24 mouse cellular contexts compared by ENCODE assay signal in genomic region chr2:35283997-35284396, GRCm38 (mm10). TPM values are rescaled to one million over a fixed set of nuclear protein-coding genes. Genes with fewer than 3 reads are reported as not detected.
DNase-seq lines count a peak whose midpoint lies in the region; ATAC-seq and TF ChIP-seq lines count a peak whose summit lies in the region.
"Had no signal": no experiment of that assay in that cellular context is flagged by ENCODE, and none has a peak within 500 bp of the region (broad histone marks: within the 10 kb centered on the region; RNA-seq: fewer than 3 reads in every experiment).

No protein-coding gene starts in this region.

- no peak overlapping the region for H3K9ac ChIP-seq in kidney, embryonic 15.5 days
- H3K9ac ChIP-seq in lung, embryonic 14.5 days: no peak overlapping the region
- H3K9ac ChIP-seq in liver, embryonic 13.5 days: no peak overlapping the region
- H3K9ac ChIP-seq: forebrain, postnatal 0 days; heart, embryonic 13.5 days; limb, embryonic 15.5 days; neural tube, embryonic 12.5 days had no signal

- H3K27ac ChIP-seq in gastrocnemius, adult 2 months: peak overlapping the region; percentile 82
- no peak overlapping the region for H3K27ac ChIP-seq in kidney, embryonic 15.5 days
- no peak overlapping the region for H3K27ac ChIP-seq in lung, embryonic 14.5 days (ENCODE audit: low read depth)
- no peak overlapping the region for H3K27ac ChIP-seq in liver, embryonic 13.5 days
- H3K27ac ChIP-seq: forebrain, embryonic 10.5 days; heart, embryonic 13.5 days; hindbrain, postnatal 0 days; limb, embryonic 15.5 days; neural tube, embryonic 12.5 days had no signal

- TF ChIP-seq CTCF in gastrocnemius, adult 2 months (IDR thresholded peaks at IDR 0.05): no peak
- TF ChIP-seq CTCF in lung, embryonic 14.5 days (IDR thresholded peaks at IDR 0.05; ENCODE audit: low read depth): no peak

- 82% methylated on average over 4 of the region's 4 CpGs for WGBS in kidney, embryonic 15.5 days
- 66% methylated on average over 4 of the region's 4 CpGs for WGBS in lung, embryonic 14.5 days
- 55% methylated on average over 4 of the region's 4 CpGs for WGBS in liver, embryonic 13.5 days (ENCODE audit: insufficient replicate concordance)

- peaks cover 31% of the 10 kb centered on the region for H3K27me3 ChIP-seq in kidney, embryonic 15.5 days
- peaks cover 15% of the 10 kb centered on the region; the same call in 1 of the 2 replicates for H3K27me3 ChIP-seq in lung, embryonic 14.5 days (ENCODE audit: insufficient read depth, low read length)
- H3K27me3 ChIP-seq in liver, embryonic 13.5 days: peaks cover 54% of the 10 kb centered on the region

- intact Hi-C loops in gastrocnemius, adult 2 months (cut with DNase I): no loop called here

- H3K4me2 ChIP-seq in kidney, embryonic 15.5 days: no peak overlapping the region
- no peak overlapping the region for H3K4me2 ChIP-seq in lung, embryonic 14.5 days
- peak overlapping the region; percentile 62 for H3K4me2 ChIP-seq in liver, embryonic 13.5 days
- H3K4me2 ChIP-seq: heart, embryonic 13.5 days; limb, embryonic 15.5 days; neural tube, embryonic 12.5 days had no signal

- peak overlapping the region; percentile 76 for H3K4me3 ChIP-seq in gastrocnemius, adult 2 months
- no peak overlapping the region for H3K4me3 ChIP-seq in kidney, embryonic 15.5 days (replicated peaks)
- no peak overlapping the region for H3K4me3 ChIP-seq in lung, embryonic 14.5 days (ENCODE audit: low read depth, low read length)
- H3K4me3 ChIP-seq in liver, embryonic 13.5 days (replicated peaks): no peak overlapping the region
- H3K4me3 ChIP-seq: forebrain, embryonic 10.5 days; heart, embryonic 13.5 days; limb, embryonic 15.5 days; neural tube, embryonic 12.5 days had no signal

- peaks cover 21% of the 10 kb centered on the region for H3K4me1 ChIP-seq in kidney, embryonic 15.5 days
- H3K4me1 ChIP-seq in lung, embryonic 14.5 days (ENCODE audit: insufficient read depth): 0 out of 2 replicates have a peak, but pooled peaks cover 8% of the 10 kb centered on the region
- peaks cover 18% of the 10 kb centered on the region for H3K4me1 ChIP-seq in liver, embryonic 13.5 days (replicated peaks)

- no peak for DNase-seq in gastrocnemius, adult 2 months
- no peak for DNase-seq in gastrocnemius, postnatal 10 days
- DNase-seq in kidney, postnatal 36 days: no peak
- DNase-seq in lung, embryonic 14.5 days: no peak
- no peak for DNase-seq in lung, postnatal 4 days
- no peak for DNase-seq in liver, embryonic 13.5 days
- DNase-seq in adrenal gland, postnatal 4 days (ENCODE audit: low spot score in 2 of 2): no peak
- DNase-seq: adrenal gland, postnatal 25 days; cerebellum, adult 11 months; cerebellum, adult 9-11 months; forebrain, postnatal 0 days; gastrocnemius, postnatal 36 days; heart, postnatal 14 days; kidney, adult 11 months; kidney, postnatal 25 days; midbrain, embryonic 14.5 days; right cerebral cortex, postnatal 14 days; thymus, postnatal 14 days had no signal

- no peaks in the 10 kb centered on the region for H3K9me3 ChIP-seq in kidney, embryonic 15.5 days (replicated peaks)
- H3K9me3 ChIP-seq in lung, embryonic 14.5 days (ENCODE audit: low read depth, low read length): no peaks in the 10 kb centered on the region
- no peaks in the 10 kb centered on the region for H3K9me3 ChIP-seq in liver, embryonic 13.5 days (replicated peaks)
- H3K9me3 ChIP-seq: forebrain, embryonic 10.5 days; heart, embryonic 13.5 days; limb, embryonic 15.5 days; neural tube, embryonic 12.5 days had no signal

- peak; percentile 35; the same call in 1 of the 2 replicates for ATAC-seq in kidney, embryonic 15.5 days (replicated peaks; ENCODE audit: low FRiP score)
- ATAC-seq in lung, embryonic 14.5 days (ENCODE audit: insufficient read depth): peak; percentile 11; the same call in 1 of the 2 replicates
- no peak for ATAC-seq in liver, embryonic 13.5 days (ENCODE audit: low read depth)
- ATAC-seq: forebrain, postnatal 0 days; hindbrain, postnatal 0 days had no signal

- H3K36me3 ChIP-seq in kidney, embryonic 15.5 days: no peaks in the 10 kb centered on the region
- no peaks in the 10 kb centered on the region for H3K36me3 ChIP-seq in lung, embryonic 14.5 days (ENCODE audit: insufficient read depth)
- no peaks in the 10 kb centered on the region for H3K36me3 ChIP-seq in liver, embryonic 13.5 days
- H3K36me3 ChIP-seq: forebrain, embryonic 10.5 days; neural tube, embryonic 12.5 days had no signal

RNA-seq across cellular contexts. Expression of gene Gsn, which starts 27.8 kb away (rescaled TPM):
- 100 to 1,000 TPM; 676 to 777 TPM for total RNA-seq in gastrocnemius, adult 2 months (2021)
- 100 to 1,000 TPM; 209 to 218 TPM for total RNA-seq in gastrocnemius, postnatal 10 days (2021)
- 129 and 144 TPM in 2 replicates for polyA plus RNA-seq in kidney, embryonic 15.5 days (2015; fragmentation: Nextera tagmentation; extraction: Ambion mirVana)
- 95.9 and 112 TPM in 2 replicates for polyA plus RNA-seq in lung, embryonic 14.5 days (2014; fragmentation: Nextera tagmentation; extraction: Ambion mirVana)
- polyA plus RNA-seq in liver, embryonic 13.5 days (2015; fragmentation: Nextera tagmentation; extraction: Ambion mirVana): 77.4 and 92.5 TPM in 2 replicates
- 100 to 1,000 TPM; 136 to 137 TPM for total RNA-seq in adrenal gland, postnatal 4 days (2021)

RNA-seq across cellular contexts. Expression of gene Stom, which starts 52.8 kb away (rescaled TPM):
- total RNA-seq in gastrocnemius, adult 2 months (2021): 10 to 100 TPM; 17.1 to 30.1 TPM
- total RNA-seq in gastrocnemius, postnatal 10 days (2021): 10 to 100 TPM; 24.3 to 30.7 TPM
- polyA plus RNA-seq in kidney, embryonic 15.5 days (2015; fragmentation: Nextera tagmentation; extraction: Ambion mirVana): 31.6 and 34.1 TPM in 2 replicates
- polyA plus RNA-seq in lung, embryonic 14.5 days (2014; fragmentation: Nextera tagmentation; extraction: Ambion mirVana): 30.6 and 33.3 TPM in 2 replicates
- polyA plus RNA-seq in liver, embryonic 13.5 days (2015; fragmentation: Nextera tagmentation; extraction: Ambion mirVana): 128 and 160 TPM in 2 replicates
- 10 to 100 TPM; 42.7 to 43.5 TPM for total RNA-seq in adrenal gland, postnatal 4 days (2021)
